Mouse (Mus musculus) liver, embryonic 12.5 days (tissue): ENCODE results near the gene Angptl6. TPM values are rescaled to one million over a fixed set of nuclear protein-coding genes. Genes with fewer than 3 reads are reported as not detected.

ENCODE experiments used
- ATAC-seq: fragments of 200-750 bp; cut with Nextera tagmentation; 2 replicates; pipeline ENCODE4 v1.8.0; 2017; ENCODE audit warnings: moderate number of reproducible peaks, mild to moderate bottlenecking, moderate library complexity
- H3K27ac ChIP-seq: fragments of 300-500 bp; sonication (generic); 2 replicates; pipeline ENCODE4 v1.5.1; 2016; ENCODE audit warnings: mild to moderate bottlenecking
- H3K27me3 ChIP-seq: fragments of 300-500 bp; sonication (generic); replicated peaks from 2 replicates; pipeline ENCODE4 v1.6.1; 2016; ENCODE audit warnings: mild to moderate bottlenecking, moderate library complexity
- H3K36me3 ChIP-seq: fragments of 300-500 bp; sonication (generic); 2 replicates; pipeline ENCODE4 v1.6.1; 2016; ENCODE audit warnings: mild to moderate bottlenecking, moderate library complexity
- H3K4me1 ChIP-seq: fragments of 300-500 bp; sonication (generic); 2 replicates; pipeline ENCODE4 v1.6.1; 2016
- H3K4me2 ChIP-seq: fragments of 300-500 bp; sonication (generic); 2 replicates; pipeline ENCODE4 v1.6.1; 2016; ENCODE audit warnings: mild to moderate bottlenecking, moderate library complexity
- H3K4me3 ChIP-seq: fragments of 300-500 bp; sonication (generic); 2 replicates; pipeline ENCODE4 v1.5.1; 2016; ENCODE audit warnings: mild to moderate bottlenecking, moderate library complexity
- H3K9ac ChIP-seq: fragments of 300-500 bp; sonication (generic); 2 replicates; pipeline ENCODE4 v1.6.1; 2016; ENCODE audit warnings: mild to moderate bottlenecking, moderate library complexity
- H3K9me3 ChIP-seq: fragments of 300-500 bp; sonication (generic); replicated peaks from 2 replicates; pipeline ENCODE4 v1.6.1; 2016; ENCODE audit warnings: mild to moderate bottlenecking, moderate library complexity
- WGBS: fragments of 180-500 bp; shearing (Covaris S2); methylation state at CpG from one replicate; pipeline ENCODE4 v1.1.7; 2016; ENCODE audit not compliant: insufficient replicate concordance; 5-methylcytosine and 5-hydroxymethylcytosine counted together
- polyA plus RNA-seq: library from polyadenylated mRNA; unstranded; fragments of >200 nt; fragmentation: Nextera tagmentation; extraction: Ambion mirVana; gene quantifications from 2 replicates; pipeline ENCODE4 v1.2.1, GENCODE M21; 2016

Angptl6 gene
- polyA plus RNA-seq, 1 experiment from 2014 or later = 11.3 TPM

DNA sequence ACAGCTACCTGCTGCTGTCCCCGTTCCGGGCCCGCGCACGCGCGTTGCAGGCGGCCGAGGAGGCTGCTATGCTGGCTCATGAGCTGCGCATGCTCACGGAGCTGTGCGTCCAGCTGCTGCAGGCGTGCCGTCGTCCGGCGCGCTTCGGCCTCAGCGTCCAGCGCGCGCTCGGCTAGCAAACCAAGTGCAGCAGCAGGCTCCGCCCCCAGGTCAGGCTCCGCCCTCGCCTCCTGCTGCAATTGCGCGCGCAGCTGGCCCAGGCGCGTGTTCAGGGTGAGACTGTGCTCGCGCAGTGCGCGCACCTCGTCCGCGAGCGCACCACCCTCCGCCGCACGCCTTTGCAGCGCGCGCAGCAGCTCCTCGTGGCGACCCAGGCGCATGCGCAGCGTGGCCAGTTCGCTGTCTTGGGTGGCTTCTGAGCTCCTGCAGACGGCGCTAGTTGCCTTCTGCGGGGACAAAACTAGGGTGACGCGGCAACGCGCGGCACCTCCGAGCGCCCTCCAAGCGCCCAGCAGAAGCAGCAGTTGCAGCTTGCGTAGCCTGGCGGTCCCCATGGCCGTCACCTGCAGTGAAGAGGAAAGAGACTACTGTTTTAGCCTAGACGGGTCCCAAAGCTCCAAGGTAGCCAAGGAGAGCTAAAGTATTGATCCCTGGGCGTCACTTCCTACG lies 1.4 kb downstream of the Angptl6 start:
- peak; percentile 94 for ATAC-seq
- Histone ChIP-seq H3K9me3 (no peaks in the 10 kb centered on the region), H3K4me3 (peak overlapping the region; percentile 60), H3K9ac (peak overlapping the region; percentile 82), H3K4me2 (peak overlapping the region; percentile 92), H3K27ac (peak overlapping the region; percentile 90), H3K27me3 (no peaks in the 10 kb centered on the region), H3K4me1 (peaks cover 31% of the 10 kb centered on the region), H3K36me3 (peaks cover 12% of the 10 kb centered on the region)
- WGBS = under 1% methylated on average over 69 of the region's 69 CpGs

DNA sequence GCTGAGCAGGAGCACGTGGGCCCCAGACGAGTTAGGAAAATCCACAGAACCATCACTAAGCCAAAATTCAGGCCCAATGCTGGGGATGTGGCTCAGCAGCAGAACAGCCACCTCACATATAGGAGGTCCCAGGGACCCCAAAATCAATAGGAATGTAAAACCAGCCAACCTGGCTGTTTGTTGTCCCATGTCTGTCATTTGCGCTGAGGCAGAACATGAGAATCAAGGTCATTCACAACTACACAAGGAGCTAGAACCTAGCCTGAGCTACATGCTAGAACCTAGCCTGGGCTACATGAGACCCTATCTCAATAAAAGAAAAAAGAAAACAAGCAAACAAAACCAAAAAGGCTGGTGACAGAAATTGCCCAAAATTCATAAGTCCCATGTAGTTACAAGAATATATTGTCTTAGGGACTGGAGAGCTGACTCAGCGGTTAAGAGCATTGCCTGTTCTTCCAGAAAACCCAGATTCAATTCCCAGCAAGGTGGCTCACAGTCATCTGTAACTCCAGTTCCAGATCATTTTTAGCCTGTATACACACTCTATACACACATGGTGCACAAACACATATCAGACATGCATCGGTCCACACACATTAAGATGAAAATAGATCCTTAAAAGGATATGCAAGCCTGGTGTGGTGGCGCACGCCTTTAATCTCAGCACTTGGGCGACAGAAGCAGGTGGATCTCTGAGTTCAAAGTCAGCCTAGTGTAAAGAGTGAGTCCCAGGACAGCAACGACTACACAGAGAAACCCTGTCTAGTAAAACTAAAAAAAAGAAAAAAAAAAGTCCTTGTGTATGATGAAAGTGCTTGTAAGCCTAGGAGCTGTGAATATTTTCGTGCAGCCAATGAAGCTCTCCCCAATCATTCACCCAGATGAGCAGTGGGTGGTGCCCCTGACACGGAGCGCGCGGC lies 2.1 kb downstream of the Angptl6 start:
- 35% methylated on average over 14 of the region's 14 CpGs for WGBS
- Histone ChIP-seq H3K4me3 (peak overlapping the region; percentile 60), H3K9me3 (no peaks in the 10 kb centered on the region), H3K27ac (peak overlapping the region; percentile 90), H3K4me2 (peak overlapping the region; percentile 92), H3K27me3 (no peaks in the 10 kb centered on the region), H3K4me1 (peaks cover 31% of the 10 kb centered on the region), H3K36me3 (peaks cover 19% of the 10 kb centered on the region), H3K9ac (peak overlapping the region; percentile 82)
- ATAC-seq = no peak

- 0 out of 2 replicates have a peak, but pooled peaks cover under 1% of the 10 kb centered on the region for H3K27me3 ChIP-seq
- 70% methylated on average over 9 of the region's 9 CpGs for WGBS
- peaks cover 31% of the 10 kb centered on the region for H3K4me1 ChIP-seq
- peak overlapping the region; percentile 92; the same call in 1 of the 2 replicates for H3K4me2 ChIP-seq
- H3K27ac ChIP-seq = no peak overlapping the region
- ATAC-seq = no peak
- no peaks in the 10 kb centered on the region for H3K9me3 ChIP-seq
- peaks cover 19% of the 10 kb centered on the region for H3K36me3 ChIP-seq
- H3K4me3 ChIP-seq = no peak overlapping the region
- H3K9ac ChIP-seq = no peak overlapping the region
These were observed 3.0 kb downstream of the Angptl6 start for GRCm38 (mm10) chr9:20876318-20877117.

GRCm38 (mm10) chr9:20875021-20875790 lies 4.3 kb downstream of the Angptl6 start:
- ATAC-seq = no peak

GRCm38 (mm10) chr9:20873521-20873920 lies 6.0 kb downstream of the Angptl6 start:
- peaks cover 25% of the 10 kb centered on the region for H3K27me3 ChIP-seq
- no peak overlapping the region for H3K27ac ChIP-seq
- H3K36me3 ChIP-seq = peaks cover 19% of the 10 kb centered on the region

More at GRCm38 (mm10) chr9:20875021-20875790, 4.3 kb downstream of the Angptl6 start:
- no peak overlapping the region for H3K27ac ChIP-seq
- no peaks in the 10 kb centered on the region for H3K9me3 ChIP-seq
- no peak overlapping the region for H3K4me3 ChIP-seq
- 0 out of 2 replicates have a peak, but pooled peaks cover 9% of the 10 kb centered on the region for H3K27me3 ChIP-seq
- WGBS = 70% methylated on average over 23 of the region's 23 CpGs
- H3K4me1 ChIP-seq = peaks cover 31% of the 10 kb centered on the region
- H3K9ac ChIP-seq = no peak overlapping the region
- no peak overlapping the region for H3K4me2 ChIP-seq
- H3K36me3 ChIP-seq = peaks cover 19% of the 10 kb centered on the region

DNA sequence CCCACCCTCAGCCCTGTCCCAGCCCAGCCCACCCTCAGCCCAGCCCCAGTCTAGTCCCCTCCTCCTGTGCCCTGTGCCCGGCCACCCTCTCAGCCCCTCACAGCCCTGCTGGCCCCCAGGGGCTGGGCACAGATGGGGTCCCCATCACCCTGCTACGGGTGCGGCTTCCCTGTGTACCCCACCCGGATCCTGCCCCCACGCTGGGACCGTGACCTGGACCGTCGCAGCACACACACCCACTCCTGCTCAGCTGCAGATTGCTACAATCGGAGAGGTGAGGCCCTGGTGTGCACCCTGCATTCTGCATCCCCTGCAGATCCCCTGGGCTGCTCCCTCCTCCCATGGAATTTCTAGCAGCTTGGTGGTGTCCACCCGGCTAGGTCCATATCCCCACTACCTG lies 6.5 kb downstream of the Angptl6 start:
- no peak overlapping the region for H3K4me2 ChIP-seq
- H3K9ac ChIP-seq = no peak overlapping the region
- H3K9me3 ChIP-seq = no peaks in the 10 kb centered on the region
- 79% methylated on average over 10 of the region's 10 CpGs for WGBS
- no peak overlapping the region for H3K4me3 ChIP-seq
- H3K27ac ChIP-seq = no peak overlapping the region
- H3K27me3 ChIP-seq = peaks cover 31% of the 10 kb centered on the region
- peaks cover 25% of the 10 kb centered on the region for H3K4me1 ChIP-seq
- no peak for ATAC-seq
- H3K36me3 ChIP-seq = peaks cover 19% of the 10 kb centered on the region

More at GRCm38 (mm10) chr9:20873521-20873920, 6.0 kb downstream of the Angptl6 start:
- WGBS = 79% methylated on average over 12 of the region's 12 CpGs
- ATAC-seq = no peak
- H3K9ac ChIP-seq = no peak overlapping the region
- peaks cover 25% of the 10 kb centered on the region for H3K4me1 ChIP-seq
- no peak overlapping the region for H3K4me3 ChIP-seq
- H3K9me3 ChIP-seq = no peaks in the 10 kb centered on the region
- no peak overlapping the region for H3K4me2 ChIP-seq

GRCm38 (mm10) chr9:20870211-20871173 lies 9.0 kb downstream of the Angptl6 start:
- H3K4me2 ChIP-seq = no peak overlapping the region
- H3K4me1 ChIP-seq = peaks cover 12% of the 10 kb centered on the region
- WGBS = 67% methylated on average over 12 of the region's 12 CpGs
- no peak overlapping the region for H3K4me3 ChIP-seq
- no peaks in the 10 kb centered on the region for H3K9me3 ChIP-seq
- H3K27ac ChIP-seq = no peak overlapping the region
- H3K9ac ChIP-seq = no peak overlapping the region
- no peak for ATAC-seq
- peaks cover 19% of the 10 kb centered on the region for H3K36me3 ChIP-seq
- H3K27me3 ChIP-seq = peaks cover 55% of the 10 kb centered on the region

DNA sequence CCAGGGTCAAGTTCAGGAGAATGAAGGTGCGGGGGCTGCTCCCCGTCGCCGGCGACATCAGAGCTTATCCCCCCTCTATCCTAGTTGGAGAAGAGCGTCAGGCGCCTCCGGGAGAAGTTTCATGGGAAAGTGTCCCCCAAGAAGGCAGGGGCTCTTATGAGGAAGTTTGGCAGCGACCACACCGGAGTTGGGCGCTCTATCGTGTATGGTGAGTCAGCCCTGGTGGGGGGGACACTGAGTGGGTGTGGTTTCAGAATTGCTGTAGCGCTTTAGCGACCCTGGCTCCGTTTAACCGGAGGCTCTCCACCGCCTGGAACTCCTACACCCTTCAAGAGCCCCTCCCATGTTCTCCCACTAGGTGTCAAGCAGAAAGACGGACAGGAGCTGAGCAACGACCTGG lies 10.3 kb downstream of the Angptl6 start:
- peak overlapping the region; percentile 65 for H3K4me3 ChIP-seq
- peaks cover 12% of the 10 kb centered on the region for H3K4me1 ChIP-seq
- WGBS = 5% methylated on average over 19 of the region's 19 CpGs
- no peak overlapping the region for H3K27ac ChIP-seq
- peak overlapping the region; percentile 82 for H3K4me2 ChIP-seq
- H3K9me3 ChIP-seq = no peaks in the 10 kb centered on the region
- ATAC-seq = no peak
- H3K9ac ChIP-seq = peak overlapping the region; percentile 66
- H3K27me3 ChIP-seq = peaks cover 68% of the 10 kb centered on the region
- H3K36me3 ChIP-seq = peaks cover 14% of the 10 kb centered on the region; the same call in 1 of the 2 replicates

- Histone ChIP-seq H3K27me3 (peaks cover 68% of the 10 kb centered on the region), H3K4me1 (peaks cover 12% of the 10 kb centered on the region), H3K27ac (no peak within 1 kb of the TSS), H3K9me3 (no peaks in the 10 kb centered on the region), H3K4me3 (peak within 1 kb of the TSS; percentile 65), H3K9ac (peak within 1 kb of the TSS; percentile 66), H3K4me2 (peak within 1 kb of the TSS; percentile 82), H3K36me3 (peaks cover 9% of the 10 kb centered on the region; the same call in 1 of the 2 replicates)
- 4% methylated on average over 53 of the region's 53 CpGs for WGBS
- peak; percentile 50 for ATAC-seq
These were observed 11.0 kb downstream of the Angptl6 start, which contains the start of gene A230050P20Rik for GRCm38 (mm10) chr9:20868448-20869001. Gene A230050P20Rik, plus strand, starts transcription at chr9:20868642.

DNA sequence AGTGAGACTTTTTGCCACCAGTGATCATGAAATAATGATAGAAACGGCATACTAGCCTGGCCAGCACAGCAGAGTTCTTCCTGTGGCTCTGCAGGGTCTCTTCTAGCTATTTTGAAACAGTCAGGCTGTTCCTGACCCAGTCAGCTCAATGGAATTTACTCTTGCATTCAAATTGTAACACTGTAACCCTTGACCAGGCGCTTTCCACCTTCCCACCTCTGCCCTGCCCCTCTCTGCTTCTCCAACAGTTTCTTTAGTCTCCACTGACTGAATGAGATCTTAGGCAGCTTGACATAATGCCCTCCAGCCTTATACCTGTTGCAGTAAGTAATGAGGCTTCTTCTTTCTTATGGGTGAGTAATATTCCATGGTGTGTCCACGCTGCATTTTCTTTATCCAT lies 12.6 kb downstream of the Angptl6 start:
- Histone ChIP-seq H3K36me3 (no peaks in the 10 kb centered on the region), H3K9me3 (no peaks in the 10 kb centered on the region), H3K9ac (no peak overlapping the region), H3K4me1 (peaks cover 19% of the 10 kb centered on the region), H3K27ac (no peak overlapping the region), H3K27me3 (peaks cover 68% of the 10 kb centered on the region), H3K4me3 (no peak overlapping the region), H3K4me2 (no peak overlapping the region)
- WGBS = 44% methylated on average over 3 of the region's 3 CpGs
- ATAC-seq = no peak
